Mouse (Mus musculus) frontal cortex, adult 2 months (tissue): ENCODE results near the gene Wdr18. TPM values are rescaled to one million over a fixed set of nuclear protein-coding genes. Genes with fewer than 3 reads are reported as not detected.
A peak's percentile ranks its signal among the peaks of the same experiment; 100 is the strongest.

Source experiments
- DNase-seq, 2 experiments: peaks; one replicate each; pipeline ENCODE4 v3.0.0; 2022; ENCODE audit warnings: low spot score in 1 of 2; ENCODE audit errors: extremely low spot score in 1 of 2
- polyA plus RNA-seq: library from polyadenylated mRNA; depleted of rRNA; stranded (reverse); fragments of >200 nt; gene quantifications from 2 replicates; pipeline ENCODE4 v1.2.3, GENCODE M21; 2012; rRNA removed

The Wdr18 gene
- polyA plus RNA-seq: 63.2 and 65.9 TPM in 2 replicates

- peak; percentile 99 to 100 for DNase-seq
Observed at GRCm38 (mm10) chr10:79959847-79960601, at the start of gene Wdr18. Gene Wdr18 (plus strand): TSS chr10:79960152.

- no peak for DNase-seq
Observed at GRCm38 (mm10) chr10:79910556-79910955, 49.4 kb upstream of the Wdr18 start, which contains the start of gene Gm26602. Gene Gm26602 (plus strand): TSS chr10:79910856.

GRCm38 (mm10) chr10:79912412-79912811 lies 47.5 kb upstream of the Wdr18 start:
- no peak for DNase-seq

- DNase-seq: no peak
Observed at GRCm38 (mm10) chr10:79914131-79914947, 45.6 kb upstream of the Wdr18 start.

- no peak for DNase-seq
Observed at GRCm38 (mm10) chr10:79914948-79915596, 44.9 kb upstream of the Wdr18 start.

GRCm38 (mm10) chr10:79916081-79916480 lies 43.9 kb upstream of the Wdr18 start:
- DNase-seq: no peak

- peak; percentile 55 to 87 for DNase-seq
Observed at GRCm38 (mm10) chr10:79916808-79917531, 43.0 kb upstream of the Wdr18 start, which contains the start of gene Kiss1r. Gene Kiss1r (plus strand): TSS chr10:79916971.

GRCm38 (mm10) chr10:79917532-79918100 lies 42.3 kb upstream of the Wdr18 start:
- no peak for DNase-seq

GRCm38 (mm10) chr10:79918231-79919078 lies 41.5 kb upstream of the Wdr18 start:
- no peak for DNase-seq

- DNase-seq: no peak
Observed at GRCm38 (mm10) chr10:79919251-79919849, 40.6 kb upstream of the Wdr18 start.

- DNase-seq: no peak
Observed at GRCm38 (mm10) chr10:79920056-79920890, 39.7 kb upstream of the Wdr18 start.

GRCm38 (mm10) chr10:79920958-79921535 lies 38.9 kb upstream of the Wdr18 start, which contains the start of gene R3hdm4:
Gene R3hdm4 (minus strand): TSS chr10:79921208.
- DNase-seq: no peak

GRCm38 (mm10) chr10:79921572-79921971 lies 38.4 kb upstream of the Wdr18 start:
- no peak for DNase-seq

GRCm38 (mm10) chr10:79924998-79925784 lies 34.8 kb upstream of the Wdr18 start:
- DNase-seq: peak; percentile 84 to 99

- DNase-seq: no peak
Observed at GRCm38 (mm10) chr10:79925785-79926490, 34.0 kb upstream of the Wdr18 start.
